ENCODE assay signal across 14 mouse cellular contexts in genomic region chr4:57862269-57862986, GRCm38 (mm10). TPM values are rescaled to one million over a fixed set of nuclear protein-coding genes. Genes with fewer than 3 reads are reported as not detected.
DNase-seq lines count a peak whose midpoint lies in the region; ATAC-seq lines count a peak whose summit lies in the region.
"Had no signal": no experiment of that assay in that cellular context is flagged by ENCODE, and none has a peak within 500 bp of the region (broad histone marks: within the 10 kb centered on the region; RNA-seq: fewer than 3 reads in every experiment).

No protein-coding gene starts in this region.

- peak overlapping the region; percentile 41; the same call in 1 of the 2 replicates for H3K27ac ChIP-seq in embryonic facial prominence, embryonic 12.5 days
- H3K27ac ChIP-seq in embryonic facial prominence, embryonic 10.5 days (replicated peaks) = no peak overlapping the region
- peak overlapping the region; percentile 76 for H3K27ac ChIP-seq in kidney, embryonic 15.5 days
- H3K27ac ChIP-seq in embryonic facial prominence, embryonic 14.5 days (replicated peaks; ENCODE audit: low read depth, low read length) = no peak overlapping the region
- H3K27ac ChIP-seq: hindbrain, embryonic 15.5 days; liver, embryonic 14.5 days had no signal

- no peak for DNase-seq in embryonic facial prominence, embryonic 10.5 days (ENCODE audit: low spot score)
- DNase-seq in kidney, adult 9 months = no peak
- DNase-seq in embryonic facial prominence, embryonic 14.5 days (ENCODE audit: low spot score) = peak; percentile 27
- peak; percentile 68 to 69 for DNase-seq in spleen, postnatal 36 days (ENCODE audit: low spot score in 2 of 2)
- DNase-seq in T-cell, adult 2 months (ENCODE audit: low spot score) = no peak
- DNase-seq: cerebellum, adult 2 months; embryo, embryonic 11 days had no signal

- 74% methylated on average over 9 of the region's 9 CpGs for WGBS in embryonic facial prominence, embryonic 12.5 days
- 81% methylated on average over 9 of the region's 9 CpGs for WGBS in embryonic facial prominence, embryonic 10.5 days
- 40% methylated on average over 9 of the region's 9 CpGs for WGBS in kidney, embryonic 15.5 days
- WGBS in embryonic facial prominence, embryonic 14.5 days = 70% methylated on average over 9 of the region's 9 CpGs

- H3K4me3 ChIP-seq in embryonic facial prominence, embryonic 12.5 days = no peak overlapping the region
- no peak overlapping the region for H3K4me3 ChIP-seq in embryonic facial prominence, embryonic 10.5 days
- H3K4me3 ChIP-seq in kidney, embryonic 15.5 days (replicated peaks) = no peak overlapping the region
- no peak overlapping the region for H3K4me3 ChIP-seq in embryonic facial prominence, embryonic 14.5 days (ENCODE audit: low read depth, low read length)
- H3K4me3 ChIP-seq: hindbrain, embryonic 15.5 days had no signal

- H3K9me3 ChIP-seq in embryonic facial prominence, embryonic 12.5 days = no peaks in the 10 kb centered on the region
- H3K9me3 ChIP-seq in embryonic facial prominence, embryonic 10.5 days = no peaks in the 10 kb centered on the region
- H3K9me3 ChIP-seq in kidney, embryonic 15.5 days (replicated peaks) = no peaks in the 10 kb centered on the region
- no peaks in the 10 kb centered on the region for H3K9me3 ChIP-seq in embryonic facial prominence, embryonic 14.5 days (ENCODE audit: control insufficient read depth, low read length)
- H3K9me3 ChIP-seq: hindbrain, embryonic 15.5 days had no signal

- no peak overlapping the region for H3K4me2 ChIP-seq in embryonic facial prominence, embryonic 12.5 days (replicated peaks)
- H3K4me2 ChIP-seq in kidney, embryonic 15.5 days = peak overlapping the region; percentile 4; the same call in 1 of the 2 replicates
- H3K4me2 ChIP-seq in embryonic facial prominence, embryonic 14.5 days (ENCODE audit: low read depth, low read length) = no peak overlapping the region
- H3K4me2 ChIP-seq: hindbrain, embryonic 15.5 days had no signal

- no peak for ATAC-seq in embryonic facial prominence, embryonic 12.5 days (ENCODE audit: insufficient number of reproducible peaks, insufficient read depth, low FRiP score, low TSS enrichment)
- ATAC-seq in kidney, embryonic 15.5 days (replicated peaks; ENCODE audit: low FRiP score) = peak; percentile 41
- no peak for ATAC-seq in embryonic facial prominence, embryonic 14.5 days (ENCODE audit: low read depth)
- ATAC-seq in activated CD4-positive, CD25-positive, alpha-beta regulatory T cell, adult 4 months = no peak
- ATAC-seq: midbrain, embryonic 16.5 days had no signal

- H3K27me3 ChIP-seq in embryonic facial prominence, embryonic 12.5 days = no peaks in the 10 kb centered on the region
- H3K27me3 ChIP-seq in embryonic facial prominence, embryonic 10.5 days (replicated peaks; ENCODE audit: low read depth, poor library complexity, severe bottlenecking) = no peaks in the 10 kb centered on the region
- H3K27me3 ChIP-seq in kidney, embryonic 15.5 days = no peaks in the 10 kb centered on the region
- no peaks in the 10 kb centered on the region for H3K27me3 ChIP-seq in embryonic facial prominence, embryonic 14.5 days (replicated peaks; ENCODE audit: control insufficient read depth, insufficient read depth, low read length)
- H3K27me3 ChIP-seq: hindbrain, embryonic 15.5 days had no signal

- peaks cover 9% of the 10 kb centered on the region; the same call in 1 of the 2 replicates for H3K36me3 ChIP-seq in embryonic facial prominence, embryonic 12.5 days
- peaks cover 36% of the 10 kb centered on the region for H3K36me3 ChIP-seq in embryonic facial prominence, embryonic 10.5 days (replicated peaks)
- H3K36me3 ChIP-seq in kidney, embryonic 15.5 days = peaks cover 20% of the 10 kb centered on the region
- H3K36me3 ChIP-seq in embryonic facial prominence, embryonic 14.5 days (ENCODE audit: control insufficient read depth, insufficient read depth, low read length) = peaks cover 10% of the 10 kb centered on the region
- H3K36me3 ChIP-seq: G1E; hindbrain, embryonic 15.5 days had no signal

- no peak overlapping the region for H3K9ac ChIP-seq in embryonic facial prominence, embryonic 12.5 days
- H3K9ac ChIP-seq in kidney, embryonic 15.5 days = no peak overlapping the region
- no peak overlapping the region for H3K9ac ChIP-seq in embryonic facial prominence, embryonic 14.5 days (ENCODE audit: low read depth, low read length)
- H3K9ac ChIP-seq: hindbrain, embryonic 15.5 days; liver, embryonic 14.5 days had no signal

- H3K4me1 ChIP-seq in embryonic facial prominence, embryonic 12.5 days = peaks cover 26% of the 10 kb centered on the region
- H3K4me1 ChIP-seq in embryonic facial prominence, embryonic 10.5 days = peaks cover 19% of the 10 kb centered on the region
- H3K4me1 ChIP-seq in kidney, embryonic 15.5 days = peaks cover 46% of the 10 kb centered on the region
- peaks cover 24% of the 10 kb centered on the region for H3K4me1 ChIP-seq in embryonic facial prominence, embryonic 14.5 days (ENCODE audit: control insufficient read depth, insufficient read depth, low read length)

RNA-seq across cellular contexts. Expression of gene D630039A03Rik, which starts 53.7 kb away (rescaled TPM):
- 0.13 and 0.43 TPM in 2 replicates for polyA plus RNA-seq in embryonic facial prominence, embryonic 12.5 days (2016; fragmentation: Nextera tagmentation; extraction: Ambion mirVana)
- polyA plus RNA-seq in embryonic facial prominence, embryonic 10.5 days (2016; fragmentation: Nextera tagmentation; extraction: Ambion mirVana) = 0.11 TPM in 1 of 2 replicates, not detected in the other
- 1.2 and 1.6 TPM in 2 replicates for polyA plus RNA-seq in kidney, embryonic 15.5 days (2015; fragmentation: Nextera tagmentation; extraction: Ambion mirVana)
- polyA plus RNA-seq in embryonic facial prominence, embryonic 14.5 days (2014; fragmentation: Nextera tagmentation; extraction: Ambion mirVana) = 0.19 and 0.42 TPM in 2 replicates
- polyA plus RNA-seq in activated CD4-positive, CD25-positive, alpha-beta regulatory T cell, adult 4 months (2017; shearing (Covaris generic)) = 10 to 100 TPM; 14.3 to 17.3 TPM
- polyA plus RNA-seq: G1E; midbrain, embryonic 16.5 days had no signal

Comparison
In these comparisons a context has a peak if more than half of its experiments do, and no peak if none do; other contexts are left out.
1. H3K27ac ChIP-seq: peak in embryonic facial prominence, embryonic 12.5 days (single experiment) and kidney, embryonic 15.5 days (single experiment); none in embryonic facial prominence, embryonic 10.5 days (single experiment) and embryonic facial prominence, embryonic 14.5 days (single experiment).
2. DNase-seq: peak in embryonic facial prominence, embryonic 14.5 days (single experiment) and spleen, postnatal 36 days (2 of 2); none in embryonic facial prominence, embryonic 10.5 days (single experiment), kidney, adult 9 months (single experiment) and T-cell, adult 2 months (single experiment).